Mouse (Mus musculus): Measurements from ENCODE around the gene Plpp1. TPM values are rescaled to one million over a fixed set of nuclear protein-coding genes. Genes with fewer than 3 reads are reported as not detected.

Plpp1 gene
- polyA plus RNA-seq, 1 experiment: 2.8 TPM

- no peak for TF ChIP-seq GATA1 (IDR thresholded peaks at IDR 0.05; ENCODE audit: low read length)
Measured at GRCm38 (mm10) chr13:112859574-112860134, 59.1 kb downstream of the Plpp1 start.

GRCm38 (mm10) chr13:112860370-112860769 is 59.8 kb downstream of the Plpp1 start:
- TF ChIP-seq GATA1 (IDR thresholded peaks at IDR 0.05; ENCODE audit: low read length): no peak

GRCm38 (mm10) chr13:112860911-112861310 is 60.3 kb downstream of the Plpp1 start:
- no peak for TF ChIP-seq GATA1 (IDR thresholded peaks at IDR 0.05; ENCODE audit: low read length)

- TF ChIP-seq GATA1 (IDR thresholded peaks at IDR 0.05; ENCODE audit: low read length): no peak
Measured at GRCm38 (mm10) chr13:112861825-112862306, 61.3 kb downstream of the Plpp1 start.

GRCm38 (mm10) chr13:112862342-112862741 is 61.8 kb downstream of the Plpp1 start:
- TF ChIP-seq GATA1 (IDR thresholded peaks at IDR 0.05; ENCODE audit: low read length): no peak

- no peak for TF ChIP-seq GATA1 (IDR thresholded peaks at IDR 0.05; ENCODE audit: low read length)
Measured at GRCm38 (mm10) chr13:112862978-112863677, 62.5 kb downstream of the Plpp1 start.

GRCm38 (mm10) chr13:112866782-112867181 is 66.2 kb downstream of the Plpp1 start:
- no peak for TF ChIP-seq GATA1 (IDR thresholded peaks at IDR 0.05; ENCODE audit: low read length)

GRCm38 (mm10) chr13:112867381-112867780 is 66.8 kb downstream of the Plpp1 start:
- TF ChIP-seq GATA1 (IDR thresholded peaks at IDR 0.05; ENCODE audit: low read length): no peak

GRCm38 (mm10) chr13:112870039-112870690 is 69.6 kb downstream of the Plpp1 start:
- TF ChIP-seq GATA1 (IDR thresholded peaks at IDR 0.05; ENCODE audit: low read length): no peak

GRCm38 (mm10) chr13:112871500-112872266 is 71.1 kb downstream of the Plpp1 start:
- TF ChIP-seq GATA1 (IDR thresholded peaks at IDR 0.05; ENCODE audit: low read length): no peak

GRCm38 (mm10) chr13:112887234-112887633 is 86.6 kb downstream of the Plpp1 start:
- no peak for TF ChIP-seq GATA1 (IDR thresholded peaks at IDR 0.05; ENCODE audit: low read length)

GRCm38 (mm10) chr13:112902176-112902575 is 101.6 kb downstream of the Plpp1 start:
- no peak for TF ChIP-seq GATA1 (IDR thresholded peaks at IDR 0.05; ENCODE audit: low read length)

- no peak for TF ChIP-seq GATA1 (IDR thresholded peaks at IDR 0.05; ENCODE audit: low read length)
Measured at GRCm38 (mm10) chr13:112909663-112910062, 109.1 kb downstream of the Plpp1 start.

GRCm38 (mm10) chr13:112910434-112910833 is 109.8 kb downstream of the Plpp1 start:
- TF ChIP-seq GATA1 (IDR thresholded peaks at IDR 0.05; ENCODE audit: low read length): no peak

Other genes starting within 250 kb of the Plpp1 start
- gene Il31ra, start 206.4 kb upstream of the Plpp1 start, polyA plus RNA-seq (2012): not detected in 2 replicates
- not detected in 2 replicates for gene Ddx4, start 148.3 kb upstream of the Plpp1 start, polyA plus RNA-seq (2012)
- 0.82 and 1.1 TPM in 2 replicates for gene Slc38a9, start 140.0 kb upstream of the Plpp1 start, polyA plus RNA-seq (2012)
- gene Mtrex, start 126.6 kb downstream of the Plpp1 start, polyA plus RNA-seq (2012): 2.1 and 3.0 TPM in 2 replicates
- gene Dhx29, start 126.7 kb downstream of the Plpp1 start, polyA plus RNA-seq (2012): 10.2 and 12.6 TPM in 2 replicates
- not detected in 2 replicates for gene Ccno, start 187.0 kb downstream of the Plpp1 start, polyA plus RNA-seq (2012)
- gene Mcidas, start 193.1 kb downstream of the Plpp1 start, polyA plus RNA-seq (2012): not detected in 2 replicates
- not detected in 2 replicates for gene Cdc20b, start 234.3 kb downstream of the Plpp1 start, polyA plus RNA-seq (2012)
- gene Gpx8, start 245.6 kb downstream of the Plpp1 start, polyA plus RNA-seq (2012): not detected in 2 replicates

All from G1E-ER4 (cell line).